Mouse (Mus musculus) cerebellum, adult 2 months (tissue): Measurements from ENCODE around the gene Chuk. TPM values are rescaled to one million over a fixed set of nuclear protein-coding genes. Genes with fewer than 3 reads are reported as not detected.

Experiments used
- DNase-seq, 2 experiments: peaks; one replicate each; pipeline ENCODE4 v3.0.0; 2021
- H3K27ac ChIP-seq: fragments of 200-500 bp; 2 replicates; pipeline ENCODE4 v1.5.1; 2012; ENCODE audit warnings: low read length, control low read depth, inconsistent platforms; ENCODE audit not compliant: insufficient read depth
- H3K27me3 ChIP-seq: fragments of 200-500 bp; 2 replicates; pipeline ENCODE4 v1.6.1; 2012; ENCODE audit warnings: inconsistent platforms, mild to moderate bottlenecking, low read length, moderate library complexity; ENCODE audit not compliant: control insufficient read depth, insufficient read depth
- H3K4me1 ChIP-seq: fragments of 200-500 bp; 2 replicates; pipeline ENCODE4 v1.6.1; 2011; ENCODE audit warnings: low read length; ENCODE audit not compliant: control insufficient read depth, insufficient read depth
- H3K4me3 ChIP-seq: fragments of 200-500 bp; replicated peaks from 2 replicates; pipeline ENCODE3; 2011; ENCODE audit warnings: mild to moderate bottlenecking, low read depth, low read length, control low read depth; ENCODE audit not compliant: insufficient read depth
- CTCF ChIP-seq: fragments of 200-500 bp; IDR thresholded peaks from 2 replicates; pipeline ENCODE4 v1.5.1; 2011; ENCODE audit warnings: low read depth, mild to moderate bottlenecking, control low read depth, low read length, moderate library complexity, borderline replicate concordance; ENCODE audit not compliant: insufficient read depth
- POLR2A ChIP-seq: fragments of 200-500 bp; IDR thresholded peaks from 2 replicates; pipeline ENCODE4 v1.6.1; 2011; ENCODE audit warnings: low read length, control low read depth, borderline replicate concordance; ENCODE audit not compliant: insufficient read depth
- WGBS: fragments of 180-500 bp; shearing (Covaris S2); methylation state at CpG from one replicate; pipeline ENCODE4 v1.1.7; 2018; 5-methylcytosine and 5-hydroxymethylcytosine counted together
- polyA plus RNA-seq: library from polyadenylated mRNA; depleted of rRNA; stranded (reverse); fragments of >200 nt; gene quantifications from 2 replicates; pipeline ENCODE4 v1.2.3, GENCODE M21; 2012; rRNA removed

Gene Chuk
- polyA plus RNA-seq, 1 experiment, result 78.8 TPM

GRCm38 (mm10) chr19:44024921-44025585 lies 82.2 kb downstream of the Chuk start:
- H3K27me3 ChIP-seq, result no peaks in the 10 kb centered on the region
- H3K4me1 ChIP-seq, result no peaks in the 10 kb centered on the region
- 85% methylated on average over 13 of the region's 13 CpGs for WGBS
- no peak overlapping the region for H3K27ac ChIP-seq
- TF ChIP-seq POLR2A (no peak), CTCF (no peak)
- no peak overlapping the region for H3K4me3 ChIP-seq
- no peak for DNase-seq

Other genes starting within 250 kb of the Chuk start
- gene Dnmbp, start 167.3 kb downstream of the Chuk start, polyA plus RNA-seq, result 13.3 and 14.4 TPM in 2 replicates
- gene Cpn1, start 120.9 kb downstream of the Chuk start, polyA plus RNA-seq, result 0.16 and 0.36 TPM in 2 replicates
- not detected in 2 replicates for gene Cyp2c23, start 78.3 kb downstream of the Chuk start, polyA plus RNA-seq
- 12.3 and 12.6 TPM in 2 replicates for gene Erlin1, start 37.7 kb downstream of the Chuk start, polyA plus RNA-seq
- gene Cwf19l1, start 28.4 kb upstream of the Chuk start, polyA plus RNA-seq, result 26.3 and 28.8 TPM in 2 replicates
- gene Bloc1s2, start 39.0 kb upstream of the Chuk start, polyA plus RNA-seq, result 81.0 and 82.4 TPM in 2 replicates
- gene Pkd2l1, start 85.0 kb upstream of the Chuk start, polyA plus RNA-seq, result 5.3 and 8.2 TPM in 2 replicates
- 20.5 and 20.9 TPM in 2 replicates for gene Scd3, start 95.8 kb upstream of the Chuk start, polyA plus RNA-seq
- 695 and 743 TPM in 2 replicates for gene Scd2, start 186.2 kb upstream of the Chuk start, polyA plus RNA-seq
- gene Scd4, start 225.6 kb upstream of the Chuk start, polyA plus RNA-seq, result 0.18 and 0.22 TPM in 2 replicates